Mouse (Mus musculus) heart, adult 11 months (tissue): ENCODE measurements around the gene Lamb3.
"Not testable (repeated sequence)": the region's sequence is repeated elsewhere in the genome, so short reads cannot be mapped to it uniquely, and the experiment has no call there.

ENCODE experiments used
- DNase-seq: peaks from one replicate; pipeline ENCODE4 v3.0.0; 2022

The Lamb3 gene

DNA sequence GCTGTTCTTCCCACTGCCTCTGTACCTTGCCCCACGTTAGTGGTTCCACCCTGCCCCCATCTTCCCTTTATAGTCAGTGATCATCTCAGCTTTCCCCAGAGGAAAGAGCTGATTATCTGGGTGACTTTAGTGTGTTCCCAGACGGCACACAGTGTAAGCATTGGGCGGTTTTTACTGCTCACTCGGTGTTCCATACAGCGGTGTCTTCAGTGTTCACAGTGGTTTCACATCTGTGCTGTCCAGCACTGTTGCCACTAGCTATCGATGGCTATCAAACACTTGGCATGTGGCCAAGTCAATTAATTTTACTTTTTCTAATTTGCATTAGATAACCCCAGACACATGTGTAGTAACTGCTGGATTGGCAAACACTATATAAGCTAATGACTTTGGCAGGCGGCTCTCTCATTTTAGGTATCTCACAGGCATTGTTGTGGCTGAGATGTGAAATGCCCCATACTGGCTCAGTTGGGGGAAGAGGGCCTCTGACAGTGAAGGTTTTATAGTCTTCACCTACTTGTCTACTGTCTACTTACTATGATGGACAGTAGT lies 76.8 kb downstream of the Lamb3 start:
- no peak for DNase-seq

GRCm38 (mm10) chr1:193285766-193286325 lies 78.3 kb downstream of the Lamb3 start:
- not testable (repeated sequence) for DNase-seq

GRCm38 (mm10) chr1:193287578-193287977 lies 80.1 kb downstream of the Lamb3 start:
- no peak for DNase-seq

- no peak for DNase-seq
Measured at GRCm38 (mm10) chr1:193289076-193289475, 81.6 kb downstream of the Lamb3 start.

DNA sequence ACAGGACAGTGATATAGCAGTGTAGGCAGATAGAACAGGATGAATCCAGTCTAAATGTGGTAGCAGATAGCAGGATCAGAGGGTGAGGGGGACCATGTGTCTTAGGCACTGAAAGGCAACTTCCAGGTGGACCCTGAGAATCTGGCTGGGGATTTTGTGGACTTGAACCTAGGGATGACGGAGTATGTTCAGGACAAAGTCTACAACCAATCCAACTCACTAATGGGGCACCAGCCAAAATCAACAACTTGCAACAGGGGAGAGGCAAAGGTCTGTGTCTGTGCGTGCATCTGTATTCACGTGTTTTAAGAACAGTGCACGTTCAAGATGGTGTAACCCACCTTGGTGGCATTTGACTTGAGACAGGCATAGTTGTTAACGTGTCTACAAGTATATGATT lies 82.4 kb downstream of the Lamb3 start:
- no peak for DNase-seq

DNA sequence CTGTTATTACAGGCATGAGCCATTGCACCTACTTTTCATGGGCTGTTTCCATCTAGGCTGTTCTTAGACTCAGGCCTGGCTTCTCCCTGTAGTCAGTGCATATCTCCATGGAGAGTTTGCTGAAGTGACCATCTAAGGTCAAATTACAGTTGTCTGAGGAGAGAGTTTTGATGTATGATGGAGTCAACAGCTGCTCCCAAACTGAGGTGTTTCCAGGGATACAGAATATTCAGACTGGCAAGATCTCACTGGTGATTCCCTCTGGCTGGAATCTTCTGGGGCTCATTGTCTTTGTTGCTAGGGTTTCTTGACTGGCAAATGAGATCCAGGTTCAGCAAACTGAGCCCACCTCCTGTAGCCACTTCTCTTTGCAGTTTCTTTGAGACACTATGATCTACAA lies 83.2 kb downstream of the Lamb3 start:
- no peak for DNase-seq

DNA sequence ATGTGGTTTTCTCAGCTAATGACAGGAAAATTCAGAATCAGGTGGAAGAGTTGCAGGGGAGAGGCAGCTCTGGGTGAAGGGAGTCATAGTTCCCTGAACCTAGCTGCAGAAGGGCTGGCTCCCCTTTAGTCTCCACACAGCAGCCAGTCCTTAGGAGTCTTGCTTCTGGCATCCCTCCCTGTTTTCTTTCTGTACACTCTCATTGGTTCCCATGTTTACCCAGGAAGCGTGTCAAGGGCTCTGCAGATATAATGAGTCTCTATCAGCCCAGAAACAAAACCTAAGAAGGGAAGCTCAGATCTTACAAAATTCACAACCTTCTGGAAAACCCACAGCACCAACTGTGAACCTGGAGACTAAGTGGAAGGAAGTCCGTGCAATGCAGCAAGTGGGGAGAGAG lies 85.5 kb downstream of the Lamb3 start:
- no peak for DNase-seq

DNA sequence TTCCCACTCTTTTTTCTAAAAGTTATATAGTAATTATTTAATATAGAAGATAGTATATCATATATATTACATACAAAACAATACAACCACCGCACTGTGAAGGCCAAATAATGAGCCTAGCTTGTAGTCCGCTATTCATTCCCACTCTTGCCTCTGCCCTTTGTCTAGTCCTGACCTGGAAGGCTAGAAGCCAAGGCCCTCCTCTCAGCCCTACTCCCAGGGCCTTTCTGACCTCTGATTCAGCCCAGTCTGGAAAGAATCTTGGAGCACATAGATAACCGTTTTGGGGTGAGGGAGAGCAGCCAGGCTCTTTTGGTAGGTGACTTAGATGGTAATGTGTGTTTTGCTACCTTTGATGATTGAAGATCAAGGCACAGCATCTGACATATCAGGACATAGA lies 86.4 kb downstream of the Lamb3 start:
- no peak for DNase-seq

DNA sequence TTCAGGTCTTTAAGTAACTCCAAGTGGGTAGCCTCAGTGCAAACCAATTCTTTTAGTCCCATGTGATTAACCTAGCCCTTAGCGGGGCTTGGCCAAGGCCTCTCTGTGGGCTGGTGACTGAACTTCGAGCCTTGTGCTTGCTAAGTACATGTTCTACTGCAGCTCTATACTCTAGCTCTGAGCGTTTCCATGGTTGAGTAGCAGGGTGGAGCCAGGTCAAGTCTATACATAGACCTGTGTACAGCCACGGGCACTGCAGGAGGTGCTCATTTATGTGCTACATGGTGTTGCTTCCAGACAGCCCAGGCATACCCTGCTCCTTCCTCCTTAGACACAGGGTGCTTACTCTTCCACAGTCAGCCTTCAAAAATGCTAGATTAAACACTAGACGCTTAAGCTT lies 88.4 kb downstream of the Lamb3 start:
- no peak for DNase-seq

DNA sequence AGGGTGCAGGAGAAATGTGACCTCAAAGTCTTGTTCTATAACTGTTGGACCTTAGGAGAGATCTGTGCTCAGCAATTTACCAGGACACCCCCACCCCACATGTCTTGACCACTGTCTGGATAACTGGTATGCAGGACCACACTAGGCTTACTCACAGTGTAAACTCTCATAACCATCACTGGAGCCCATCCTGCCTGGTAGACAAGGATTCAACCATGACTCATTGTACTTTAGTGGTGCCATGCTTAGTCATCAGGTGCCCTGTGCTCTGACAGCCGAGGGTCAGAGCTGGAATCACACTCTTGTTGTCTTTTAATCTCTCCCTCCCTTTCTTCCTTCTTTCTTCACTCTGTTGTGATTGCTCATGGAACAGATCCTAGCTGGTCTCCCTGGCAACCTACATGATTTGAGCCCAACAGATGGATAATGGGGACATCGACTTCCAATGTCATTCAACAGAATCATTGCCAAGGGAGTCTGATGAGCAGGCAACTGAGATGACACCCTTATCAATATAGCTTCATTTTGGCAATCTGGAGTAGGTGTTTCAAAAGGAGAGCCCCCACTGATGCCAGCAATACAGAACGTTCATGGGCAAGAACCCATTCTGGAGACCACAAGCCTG lies 90.8 kb downstream of the Lamb3 start:
- DNase-seq = no peak

DNA sequence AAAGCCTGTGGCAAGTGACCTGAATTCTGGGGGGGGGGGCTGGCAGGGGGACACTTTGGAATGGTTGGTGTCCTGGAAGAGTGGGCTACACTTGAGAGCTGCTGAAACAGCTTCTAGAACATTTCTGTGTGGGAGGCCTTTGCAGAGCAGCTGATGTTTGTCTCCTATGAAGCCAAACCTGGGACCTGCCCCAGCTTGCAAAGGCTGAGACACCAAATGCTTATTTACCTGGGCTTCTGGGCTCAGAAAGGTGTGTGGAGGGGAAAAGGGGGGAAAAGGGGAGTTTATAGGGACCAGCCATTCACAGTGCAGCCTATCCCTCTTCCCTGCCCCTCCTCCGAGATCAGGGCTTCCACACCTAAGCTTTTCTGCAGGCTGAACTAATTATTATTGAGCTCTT lies 92.5 kb downstream of the Lamb3 start:
- no peak for DNase-seq

- DNase-seq = no peak
Measured at GRCm38 (mm10) chr1:193301216-193302092, 94.0 kb downstream of the Lamb3 start.

DNA sequence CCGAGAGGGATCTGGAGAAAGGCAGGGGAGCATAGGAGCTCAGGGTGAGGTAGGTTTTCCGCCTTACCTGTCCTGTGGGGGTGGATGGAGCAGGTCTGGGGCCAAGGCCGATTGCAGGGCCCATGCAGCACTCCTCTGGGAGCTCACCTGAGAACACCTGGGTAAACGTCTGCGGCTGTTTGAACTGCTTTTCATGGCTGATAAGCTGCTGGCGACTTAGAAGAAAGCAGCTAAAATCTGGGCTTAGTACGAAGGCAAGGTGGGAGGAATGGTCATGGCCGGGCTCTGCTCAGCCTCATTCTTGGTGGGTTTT lies 94.5 kb downstream of the Lamb3 start:
- no peak for DNase-seq

- DNase-seq = no peak
Measured at GRCm38 (mm10) chr1:193303096-193303495, 95.6 kb downstream of the Lamb3 start.

GRCm38 (mm10) chr1:193305386-193305785 lies 97.9 kb downstream of the Lamb3 start:
- DNase-seq = no peak

DNA sequence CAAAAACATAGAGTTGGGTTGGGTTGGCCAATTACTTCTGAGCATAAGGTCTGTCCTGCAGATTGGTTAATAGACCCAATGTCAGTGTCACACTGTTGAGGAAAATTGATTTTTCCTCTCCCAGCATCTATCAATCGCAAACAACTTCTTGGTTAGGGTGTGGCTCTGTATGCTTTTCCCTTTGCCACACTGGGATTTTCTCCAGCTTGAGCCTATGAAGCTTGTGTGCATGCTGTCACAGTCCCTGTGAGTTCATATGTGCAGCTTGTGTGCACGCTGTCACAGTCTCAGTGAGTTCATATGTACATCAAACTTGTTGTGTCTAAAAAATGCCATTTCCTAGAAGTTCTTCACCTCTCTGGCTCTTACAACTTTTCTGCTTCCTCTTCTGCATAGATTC lies 99.3 kb downstream of the Lamb3 start:
- DNase-seq = no peak

GRCm38 (mm10) chr1:193309785-193310518 lies 102.5 kb downstream of the Lamb3 start:
- no peak for DNase-seq

DNA sequence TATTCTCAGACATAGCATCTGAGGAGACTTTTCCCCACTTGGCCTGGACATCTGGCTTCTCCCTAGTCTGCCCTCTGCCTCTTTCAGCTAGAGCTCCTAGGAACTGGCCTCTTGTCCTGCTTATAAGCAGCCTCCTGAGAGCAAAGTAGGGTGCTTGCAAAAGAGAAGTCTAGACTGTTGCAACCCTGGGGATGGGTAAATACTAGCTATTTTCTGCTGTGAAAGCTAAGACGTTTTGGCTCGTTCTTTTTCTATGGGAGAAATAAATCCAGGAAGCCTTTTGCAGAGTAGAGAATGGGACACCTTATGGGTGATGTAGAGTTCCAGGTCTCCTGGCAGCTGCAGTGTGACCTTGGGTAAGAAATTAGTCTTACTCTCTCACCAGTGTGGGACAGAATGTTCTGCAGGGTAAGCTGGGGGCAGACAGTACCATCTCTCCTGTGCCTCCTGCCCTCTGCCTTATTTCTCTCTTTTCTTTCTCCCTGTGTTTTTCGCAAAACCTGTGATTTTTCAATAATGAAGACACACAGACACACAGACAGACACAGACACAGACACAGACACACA lies 103.1 kb downstream of the Lamb3 start:
- DNase-seq = no peak

DNA sequence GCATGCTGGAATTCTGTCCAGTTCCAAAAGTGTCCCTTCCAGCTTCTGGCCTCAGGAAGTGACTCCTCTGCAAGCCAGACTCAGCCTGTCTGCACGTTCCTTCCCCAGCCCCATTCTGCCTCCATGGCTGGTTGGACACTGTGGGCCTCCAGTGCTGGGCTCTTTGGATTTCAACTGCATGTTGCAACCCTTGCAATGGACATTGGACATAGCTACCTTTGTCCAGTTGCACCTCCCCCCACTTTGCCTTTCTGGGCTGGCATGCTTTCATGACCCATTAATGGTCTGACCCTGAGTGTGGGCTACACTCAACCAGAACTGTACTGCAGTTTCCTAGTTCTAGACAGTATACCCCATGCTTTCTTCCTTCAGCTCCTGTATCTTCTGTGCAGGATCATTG lies 104.1 kb downstream of the Lamb3 start:
- DNase-seq = no peak

GRCm38 (mm10) chr1:193315705-193316357 lies 108.3 kb downstream of the Lamb3 start:
- DNase-seq = peak; percentile 100

GRCm38 (mm10) chr1:193316358-193316750 lies 108.9 kb downstream of the Lamb3 start:
- DNase-seq = no peak

- DNase-seq = peak; percentile 99
Measured at GRCm38 (mm10) chr1:193317159-193317559, 109.7 kb downstream of the Lamb3 start.
